Mouse (Mus musculus): ENCODE measurements around the gene Vps37b.
A peak's percentile ranks its signal among the peaks of the same experiment; 100 is the strongest.
"Not testable (repeated sequence)": the region's sequence is repeated elsewhere in the genome, so short reads cannot be mapped to it uniquely, and the experiment has no call there.

Vps37b gene

GRCm38 (mm10) chr5:124032001-124032508 lies at the start of gene Vps37b:
TSS of gene Vps37b (minus strand) at chr5:124032270.
- DNase-seq (ENCODE audit: low spot score in 2 of 2): peak; percentile 79 to 82

DNA sequence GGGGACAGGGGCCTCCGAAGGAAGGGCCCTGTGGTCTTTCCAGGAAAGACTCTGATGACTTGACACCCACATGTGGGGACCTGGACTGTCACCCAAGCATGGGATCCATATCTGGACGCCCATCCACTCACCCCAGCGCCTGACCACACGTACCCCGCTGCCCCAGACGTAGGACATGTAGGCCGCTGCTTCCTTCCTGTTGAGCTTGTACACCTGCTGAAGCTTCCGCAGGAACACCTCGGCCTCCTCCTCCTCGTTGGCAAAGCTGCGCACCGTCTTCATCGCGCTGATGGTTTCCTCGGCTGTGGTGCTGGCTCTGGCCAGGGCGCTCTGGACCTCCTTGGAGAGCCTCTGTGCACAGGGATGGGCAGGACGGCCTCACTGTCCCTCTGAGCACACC lies 47.8 kb upstream of the Vps37b start:
- no peak for DNase-seq (ENCODE audit: low spot score in 2 of 2)

DNA sequence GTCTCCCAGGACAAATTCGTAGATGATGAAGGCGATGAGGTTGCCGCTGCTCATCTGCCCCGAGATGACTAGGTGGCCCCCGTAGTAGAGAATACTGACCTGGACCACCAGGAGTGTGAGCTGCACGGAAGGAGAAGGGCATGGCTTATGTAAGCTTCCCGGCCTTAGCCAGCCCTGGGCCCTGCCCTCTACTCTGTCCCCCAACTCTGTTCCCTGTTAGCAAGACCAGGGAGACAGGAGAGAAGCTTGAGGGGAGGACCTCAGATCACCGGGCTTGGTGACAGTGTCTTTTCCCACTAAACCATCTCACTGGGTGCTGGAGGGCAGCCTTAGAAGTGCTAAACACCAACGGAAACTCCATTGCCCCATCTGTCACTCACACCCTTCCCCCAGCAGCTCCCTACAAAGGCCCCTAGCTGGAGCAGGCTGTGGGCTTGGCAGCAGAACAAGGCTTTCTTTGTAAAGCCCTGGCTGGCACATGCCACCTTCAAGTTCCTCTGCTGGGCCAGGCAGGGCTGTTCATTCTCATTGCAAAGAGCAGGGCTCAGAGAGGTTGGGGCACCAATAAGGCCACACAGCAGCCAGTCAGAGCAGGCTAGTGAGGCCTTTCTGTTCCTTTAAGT lies 46.8 kb upstream of the Vps37b start:
- DNase-seq (ENCODE audit: low spot score in 2 of 2): no peak

DNA sequence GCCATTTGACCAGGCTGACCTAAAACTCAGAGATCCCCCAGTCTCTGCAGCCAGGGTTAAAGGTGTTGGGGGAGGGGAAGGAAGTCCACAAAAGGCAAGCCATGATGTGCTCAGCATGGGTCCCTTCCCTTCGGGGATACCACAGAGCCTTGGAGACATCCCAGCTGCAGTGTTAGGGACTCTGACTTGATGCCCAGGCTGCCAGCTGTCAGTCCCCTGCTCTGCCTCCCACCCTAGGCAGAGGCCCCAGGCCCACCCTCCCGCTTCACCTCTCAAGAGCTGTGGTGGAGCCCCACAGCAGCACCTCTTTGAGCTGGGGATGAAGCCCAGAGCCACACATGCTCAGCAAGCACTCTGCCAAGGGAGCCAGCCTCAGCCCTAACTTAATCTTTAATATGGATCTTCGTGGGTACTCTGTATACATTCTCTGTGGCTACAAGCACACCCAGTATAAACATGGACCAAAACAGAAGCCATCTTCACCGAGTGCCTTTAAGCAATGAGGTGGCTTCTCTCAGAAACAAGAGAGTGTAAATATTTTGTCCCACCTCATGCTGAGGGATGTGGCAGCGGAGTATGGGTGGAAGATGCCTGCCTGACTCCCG lies 45.9 kb upstream of the Vps37b start:
- DNase-seq (ENCODE audit: low spot score in 2 of 2): no peak

DNA sequence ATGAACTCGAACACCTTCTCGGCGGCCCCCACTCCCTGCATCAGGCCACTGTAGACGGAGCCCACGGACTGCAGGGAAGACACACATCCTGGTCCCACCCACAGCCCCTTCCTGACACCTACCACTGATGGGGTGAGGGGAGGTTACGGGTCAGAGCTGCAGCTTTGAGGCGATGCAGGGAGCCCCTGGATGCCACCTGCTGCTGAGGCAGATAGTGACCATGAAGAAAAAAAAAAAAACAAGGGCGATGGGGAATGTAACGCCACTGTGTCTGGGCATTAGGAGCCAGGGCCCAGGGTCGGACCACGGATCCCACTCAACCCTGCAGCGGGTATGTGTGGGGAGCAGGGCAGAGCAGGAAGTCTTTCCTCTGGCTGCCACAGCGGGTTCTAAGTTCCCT lies 45.2 kb upstream of the Vps37b start:
- no peak for DNase-seq (ENCODE audit: low spot score in 2 of 2)

GRCm38 (mm10) chr5:124076559-124076958 lies 44.5 kb upstream of the Vps37b start:
- no peak for DNase-seq (ENCODE audit: low spot score in 2 of 2)

- no peak for DNase-seq (ENCODE audit: low spot score in 2 of 2)
Measured at GRCm38 (mm10) chr5:124075716-124076115, 43.6 kb upstream of the Vps37b start.

DNA sequence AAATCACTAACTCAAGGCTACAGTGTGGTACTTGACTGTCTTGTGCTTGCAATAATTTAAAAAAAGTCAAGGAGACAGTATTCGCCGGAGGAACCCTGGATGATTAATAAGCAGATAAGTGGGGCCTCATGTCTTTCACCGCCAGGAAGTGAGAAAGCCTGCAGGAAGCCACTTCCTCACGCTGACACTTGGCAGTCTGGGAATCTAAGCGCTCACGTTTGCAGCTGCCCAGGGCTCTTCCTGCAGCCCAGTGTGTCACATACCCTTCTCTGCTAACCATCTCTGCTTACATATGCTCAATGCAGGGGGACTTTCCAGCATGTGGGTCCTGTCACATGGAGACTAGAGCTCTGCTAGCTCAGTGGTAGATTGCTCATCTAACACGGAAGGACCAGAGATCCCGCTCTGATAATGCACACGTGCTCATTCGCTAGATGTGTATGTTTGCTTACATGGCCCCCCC lies 42.8 kb upstream of the Vps37b start:
- DNase-seq (ENCODE audit: low spot score in 2 of 2): no peak

DNA sequence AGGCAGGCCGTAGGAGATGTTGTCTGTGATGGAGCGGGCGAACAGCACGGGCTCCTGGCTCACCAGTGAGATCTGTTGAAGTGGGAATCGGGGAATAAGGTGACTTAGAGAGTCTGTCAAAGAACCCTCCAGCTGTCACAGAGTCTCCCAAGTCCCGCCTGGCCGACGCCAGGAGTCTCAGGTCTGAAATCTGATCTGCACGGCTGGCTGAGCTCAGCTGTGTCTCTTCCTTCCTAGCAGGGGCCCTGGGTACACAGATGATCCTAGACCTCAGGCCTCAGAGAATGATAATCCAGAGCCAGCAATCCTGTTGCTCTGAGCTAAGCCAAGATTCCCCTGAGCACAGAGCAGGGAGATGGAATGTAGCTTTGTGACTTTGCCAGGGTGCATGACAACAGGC lies 41.6 kb upstream of the Vps37b start:
- no peak for DNase-seq (ENCODE audit: low spot score in 2 of 2)

DNA sequence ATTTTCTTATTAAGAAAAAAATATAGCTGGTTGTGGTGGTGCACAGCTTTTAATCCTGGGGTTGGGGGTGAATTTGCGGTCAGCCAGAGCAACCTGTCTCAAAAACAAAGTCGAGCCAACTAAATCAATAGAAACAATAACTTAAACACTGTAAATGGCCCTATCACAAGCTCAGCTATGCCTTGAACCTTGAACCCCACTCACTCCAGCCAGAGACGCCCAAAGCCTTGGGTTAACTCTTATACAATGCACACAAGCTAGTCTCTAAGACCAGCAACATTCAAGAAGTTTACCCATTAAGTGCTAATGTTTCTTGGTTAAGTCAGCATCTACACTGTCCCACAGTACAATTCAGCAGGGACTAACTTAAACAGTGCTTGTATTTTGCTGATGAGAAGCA lies 37.6 kb upstream of the Vps37b start:
- no peak for DNase-seq (ENCODE audit: low spot score in 2 of 2)

GRCm38 (mm10) chr5:124062037-124062824 lies 30.2 kb upstream of the Vps37b start:
- DNase-seq (ENCODE audit: low spot score in 2 of 2): no peak

DNA sequence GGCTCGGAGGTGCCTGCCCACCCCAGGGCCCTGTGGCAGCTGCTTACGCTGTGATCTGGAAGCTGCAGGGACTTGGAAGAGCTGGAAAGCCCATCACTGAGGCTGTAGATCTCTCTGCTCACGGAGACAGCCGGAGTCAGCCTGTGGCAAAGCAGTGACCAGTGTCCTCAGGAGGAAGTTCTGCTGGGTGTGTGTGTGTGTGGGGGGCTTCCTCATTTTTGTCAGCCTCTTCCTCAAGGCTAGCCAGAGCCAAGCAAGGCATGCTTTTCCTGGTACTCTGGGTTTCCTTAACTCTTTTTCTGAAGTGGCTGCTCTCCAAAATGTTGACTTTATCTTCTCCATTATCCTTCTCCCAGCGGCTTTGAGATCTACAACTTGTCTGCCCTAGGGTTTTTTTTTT lies 27.6 kb upstream of the Vps37b start:
- DNase-seq (ENCODE audit: low spot score in 2 of 2): no peak

GRCm38 (mm10) chr5:124058749-124059148 lies 26.7 kb upstream of the Vps37b start:
- DNase-seq (ENCODE audit: low spot score in 2 of 2): no peak

DNA sequence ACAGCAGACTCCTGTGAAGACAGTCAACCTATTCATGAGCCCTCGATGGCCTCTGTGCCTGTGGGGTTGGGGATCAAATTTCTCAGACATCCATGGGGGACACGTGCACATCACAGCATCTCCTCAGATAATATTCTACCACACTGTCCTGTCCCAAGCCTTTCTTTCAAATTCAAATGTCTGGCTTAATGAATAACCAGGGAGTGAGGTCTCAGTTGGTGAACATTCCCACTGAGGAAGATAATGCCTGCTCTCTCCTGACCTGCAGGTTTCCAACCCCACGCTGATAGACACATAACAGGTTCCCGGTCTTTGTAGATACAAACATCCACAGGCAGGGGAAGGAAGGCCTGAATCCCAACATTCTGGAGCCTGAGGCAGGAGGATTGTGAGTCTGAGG lies 24.9 kb upstream of the Vps37b start:
- DNase-seq (ENCODE audit: low spot score in 2 of 2): no peak

DNA sequence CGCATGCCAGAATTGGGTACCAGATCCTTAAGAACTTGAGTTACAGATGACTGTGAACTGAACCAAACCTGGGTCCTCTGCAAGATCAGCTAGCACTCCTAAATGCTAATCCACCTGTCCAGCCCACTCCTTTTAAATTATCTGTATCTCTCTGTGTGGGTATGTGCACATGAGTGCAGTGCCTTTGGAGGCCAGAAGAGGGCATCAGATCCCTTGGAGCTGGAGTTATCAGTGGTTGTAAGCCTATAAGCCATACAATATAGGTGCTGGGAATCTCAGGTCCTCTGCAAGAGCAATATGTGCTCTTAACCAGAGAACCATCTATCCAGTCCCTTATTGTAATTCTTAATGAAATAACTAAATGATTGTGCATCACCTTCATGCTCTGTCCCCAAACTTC lies 24.1 kb upstream of the Vps37b start:
- DNase-seq (ENCODE audit: low spot score in 2 of 2): no peak

DNA sequence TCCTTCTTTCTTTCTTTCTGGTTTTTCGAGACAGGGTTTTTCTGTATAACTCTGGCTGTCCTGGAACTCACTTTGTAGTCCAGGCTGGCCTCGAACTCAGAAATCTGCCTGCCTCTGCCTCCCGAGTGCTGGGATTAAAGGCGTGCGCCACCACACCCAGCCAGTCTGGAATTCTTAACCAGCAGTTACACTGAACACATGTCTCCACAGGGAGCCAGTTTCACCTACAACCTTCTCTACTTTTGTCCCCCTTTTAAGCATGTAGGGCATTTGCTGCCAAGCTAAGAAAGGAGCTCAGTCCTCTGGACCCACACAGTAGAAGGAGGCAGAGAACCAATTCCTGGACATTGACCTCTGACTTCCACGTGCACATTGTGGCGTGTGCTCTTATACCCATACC lies 20.6 kb upstream of the Vps37b start:
- not testable (repeated sequence) for DNase-seq (ENCODE audit: low spot score in 2 of 2)

DNA sequence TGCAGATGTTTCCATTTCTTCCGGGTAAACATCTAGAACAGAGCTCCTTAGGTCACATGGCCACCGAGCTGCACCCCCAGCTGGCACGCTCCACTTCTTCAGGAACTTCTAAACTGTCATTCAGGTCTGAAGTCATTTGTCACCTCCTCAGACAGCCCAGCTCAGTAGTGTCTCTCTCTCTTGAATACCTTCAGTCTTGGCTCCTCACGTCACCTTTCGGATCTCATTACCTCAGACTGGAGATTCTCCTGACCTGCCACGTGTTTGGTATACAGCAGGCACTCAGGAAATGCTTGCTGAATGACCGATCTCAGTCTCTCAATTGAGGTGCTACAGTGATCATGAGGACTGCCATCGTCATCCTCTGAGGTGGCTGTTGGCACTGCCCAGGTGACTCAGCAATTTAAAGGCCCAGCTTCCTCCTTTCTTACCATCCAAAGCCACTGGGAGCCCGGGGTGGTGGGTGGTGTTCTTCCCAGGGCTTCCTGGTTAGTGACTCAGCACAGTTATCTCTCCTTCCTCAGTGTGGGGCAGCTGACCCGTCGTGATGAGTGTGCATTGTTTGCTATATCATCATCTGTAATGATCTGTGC lies 19.9 kb upstream of the Vps37b start:
- peak in 1 of 2 experiments; percentile 55 for DNase-seq (ENCODE audit: low spot score in 2 of 2)

DNA sequence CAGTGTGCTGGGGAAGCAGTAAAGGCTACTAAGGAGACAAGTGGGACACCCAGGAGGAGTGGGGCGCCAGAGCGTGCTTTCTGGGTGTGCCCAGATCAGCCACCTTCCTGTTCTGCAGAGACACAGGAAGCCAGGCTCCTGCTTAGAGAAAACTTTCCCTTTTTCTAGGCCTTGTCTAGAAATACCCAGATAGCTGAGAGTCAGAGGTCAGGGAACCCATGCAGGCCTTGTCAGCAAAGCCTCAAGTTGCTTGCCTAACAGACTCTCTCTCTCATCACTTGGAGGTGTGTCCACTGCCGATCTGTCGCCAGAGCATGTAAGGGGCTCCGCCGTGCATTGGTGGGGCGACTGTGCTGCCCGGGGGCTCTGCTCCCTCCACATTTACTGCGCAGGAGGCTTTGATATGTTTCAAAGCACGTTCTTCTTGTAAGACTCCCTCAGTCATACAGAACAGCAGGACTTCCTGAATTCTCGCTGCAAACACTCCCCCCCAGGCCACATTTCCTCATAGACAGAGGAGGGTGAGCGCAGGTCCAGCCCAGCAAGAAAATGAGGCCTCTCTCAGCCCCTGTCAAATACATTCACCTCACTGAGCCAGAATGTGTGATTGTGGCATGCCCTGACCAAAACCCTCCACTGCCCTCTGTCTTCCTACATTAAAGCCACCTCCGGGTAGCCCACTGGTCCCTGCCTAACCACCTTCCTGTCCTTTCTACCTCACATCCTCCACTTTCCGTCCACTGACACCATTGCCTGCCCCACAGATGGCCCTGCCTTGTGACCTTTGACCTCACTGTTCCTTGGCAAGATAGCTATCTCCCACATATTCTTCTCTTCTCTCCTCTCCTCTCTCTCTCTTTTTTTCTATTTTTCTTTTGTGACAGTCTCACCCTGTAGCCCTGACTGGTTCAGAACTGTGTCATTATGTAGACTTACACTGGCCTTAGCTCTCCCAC lies 18.3 kb upstream of the Vps37b start:
- DNase-seq (ENCODE audit: low spot score in 2 of 2): no peak

- DNase-seq (ENCODE audit: low spot score in 2 of 2): no peak
Measured at GRCm38 (mm10) chr5:124049249-124050045, 17.4 kb upstream of the Vps37b start.

DNA sequence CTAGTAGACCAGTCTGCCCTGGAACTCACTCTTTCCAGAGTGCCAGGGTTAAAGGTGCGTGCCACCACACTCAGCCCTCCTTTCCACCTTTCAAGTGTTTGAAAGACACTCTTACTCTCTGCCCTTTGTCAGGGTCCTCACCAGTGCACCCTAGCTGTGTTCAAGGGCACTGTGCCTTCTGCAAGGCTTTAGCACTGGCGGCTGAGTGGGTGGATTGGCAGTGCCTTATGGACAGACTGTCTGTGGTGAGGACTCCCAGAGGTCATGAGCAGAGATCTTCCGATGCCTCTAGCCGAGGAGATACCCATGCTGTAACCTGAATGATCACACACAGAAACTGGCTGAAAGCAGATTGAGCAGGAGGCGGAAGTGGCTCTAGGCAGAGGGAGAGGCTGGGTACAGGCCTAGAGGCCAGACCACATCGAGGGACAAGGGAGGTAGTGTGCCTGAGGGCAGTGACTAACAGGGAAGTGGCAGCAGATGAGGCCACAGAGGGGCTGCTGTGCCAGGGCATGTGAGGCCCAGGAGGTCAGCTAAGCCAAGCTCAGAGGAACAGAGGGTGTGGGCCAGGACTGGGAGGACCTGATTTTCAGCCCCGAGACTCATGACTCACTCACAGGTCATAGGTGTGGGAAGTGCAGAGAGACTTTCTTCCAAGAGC lies 14.8 kb upstream of the Vps37b start:
- peak in 1 of 2 experiments; percentile 86 for DNase-seq (ENCODE audit: low spot score in 2 of 2)

Data from urinary bladder, adult 18-20 months (tissue).